Mouse (Mus musculus): ENCODE results near the gene Sept10.

The Sept10 gene

DNA sequence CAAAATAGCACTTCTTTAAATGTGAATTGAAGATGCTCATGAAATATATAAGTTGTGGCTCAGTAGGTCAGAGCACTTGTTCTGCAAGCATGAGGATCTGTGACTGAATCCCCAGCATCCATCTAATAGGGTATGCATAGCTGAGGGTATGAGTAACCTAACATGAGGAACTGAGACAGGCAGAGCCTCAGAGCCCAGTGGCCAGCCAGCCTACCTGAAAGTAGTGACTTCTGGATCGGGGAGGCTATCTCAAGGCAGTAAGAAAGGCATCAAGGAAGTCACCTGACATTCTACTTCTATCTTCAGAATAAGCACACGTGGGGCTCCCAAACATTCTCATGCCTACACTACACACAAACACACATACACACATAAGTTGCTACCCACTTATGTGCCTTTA, 3.5 kb upstream of the Sept10 start:
- no peak for DNase-seq (ENCODE audit: low spot score in 2 of 2)

DNA sequence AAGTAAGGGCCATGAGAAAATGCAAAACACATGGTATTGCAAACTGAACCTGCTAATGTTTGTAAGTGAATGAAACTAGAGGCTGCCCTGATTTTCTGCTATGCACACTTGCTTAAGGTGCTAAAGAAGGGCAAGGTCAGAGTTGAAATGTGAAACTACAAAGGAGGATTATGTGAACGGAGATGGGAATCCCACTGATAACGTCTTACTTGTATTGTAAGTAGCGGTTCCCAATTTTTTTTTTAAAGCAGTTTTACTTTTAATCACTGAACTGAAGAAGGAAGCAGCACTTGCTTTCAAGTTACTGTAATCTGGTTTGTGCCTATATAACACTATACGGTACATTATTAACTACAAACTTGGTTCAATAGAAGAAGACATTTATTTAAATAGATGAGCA, 2.2 kb upstream of the Sept10 start:
- DNase-seq (ENCODE audit: low spot score in 2 of 2): no peak

DNA sequence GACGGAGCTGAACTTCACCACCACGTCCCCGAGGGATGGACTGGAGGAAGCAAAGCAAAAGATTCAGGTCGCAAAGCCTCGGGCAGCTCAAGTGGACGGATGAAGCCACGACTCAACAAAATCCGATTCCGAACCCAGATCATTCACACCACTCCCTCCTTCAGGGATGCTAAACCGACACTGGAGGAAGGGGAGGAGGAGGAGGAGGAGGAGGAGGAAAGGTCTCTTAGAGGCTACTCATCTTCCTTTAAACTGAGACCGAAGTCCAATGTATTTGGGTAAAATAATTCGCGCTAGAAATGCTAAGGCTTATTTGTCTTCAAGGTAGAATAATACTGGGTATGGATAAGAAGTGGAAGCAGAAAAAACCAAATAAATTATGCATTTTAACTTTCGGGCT, 1.7 kb upstream of the Sept10 start:
- DNase-seq (ENCODE audit: low spot score in 2 of 2): no peak

DNA sequence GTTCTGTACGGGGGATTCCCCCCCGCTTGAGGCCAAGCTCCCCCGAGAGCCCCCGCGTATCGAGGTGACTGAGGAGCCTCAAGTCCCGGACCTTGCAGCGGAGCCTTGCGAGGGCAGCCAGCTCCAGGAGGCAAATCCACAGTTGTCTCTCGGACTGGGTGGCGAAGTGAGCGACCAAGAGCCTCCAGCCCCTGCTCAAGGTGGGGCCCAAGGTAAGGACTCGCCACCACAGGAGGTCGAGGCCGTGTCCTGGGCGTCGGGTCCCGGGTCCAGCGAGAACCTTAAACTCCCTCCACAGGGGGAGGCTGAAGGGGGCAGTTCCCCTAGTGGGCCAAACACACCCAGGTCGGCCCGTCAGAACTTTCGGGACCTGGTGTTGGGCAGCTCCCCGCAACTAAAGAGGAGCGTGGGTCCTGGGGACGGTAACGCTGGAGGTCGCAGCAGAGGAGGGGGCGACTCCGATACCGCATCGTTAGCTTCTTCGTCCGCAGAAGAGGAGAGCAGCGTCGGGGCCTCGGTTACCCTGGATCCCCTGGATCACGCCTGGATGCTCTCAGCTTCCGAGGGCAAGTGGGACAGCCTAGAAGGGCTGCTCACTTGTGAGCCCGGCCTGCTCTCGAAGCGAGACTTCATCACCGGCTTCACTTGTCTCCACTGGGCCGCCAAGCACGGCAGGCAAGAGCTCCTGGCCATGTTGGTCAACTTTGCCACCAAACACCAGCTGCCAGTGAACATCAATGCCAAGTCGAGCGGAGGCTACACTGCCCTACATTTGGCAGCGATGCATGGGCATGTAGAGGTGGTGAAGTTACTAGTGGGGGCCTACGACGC, 839 bp upstream of the Sept10 start:
- DNase-seq (ENCODE audit: low spot score in 2 of 2): peak; percentile 14 to 29

DNA sequence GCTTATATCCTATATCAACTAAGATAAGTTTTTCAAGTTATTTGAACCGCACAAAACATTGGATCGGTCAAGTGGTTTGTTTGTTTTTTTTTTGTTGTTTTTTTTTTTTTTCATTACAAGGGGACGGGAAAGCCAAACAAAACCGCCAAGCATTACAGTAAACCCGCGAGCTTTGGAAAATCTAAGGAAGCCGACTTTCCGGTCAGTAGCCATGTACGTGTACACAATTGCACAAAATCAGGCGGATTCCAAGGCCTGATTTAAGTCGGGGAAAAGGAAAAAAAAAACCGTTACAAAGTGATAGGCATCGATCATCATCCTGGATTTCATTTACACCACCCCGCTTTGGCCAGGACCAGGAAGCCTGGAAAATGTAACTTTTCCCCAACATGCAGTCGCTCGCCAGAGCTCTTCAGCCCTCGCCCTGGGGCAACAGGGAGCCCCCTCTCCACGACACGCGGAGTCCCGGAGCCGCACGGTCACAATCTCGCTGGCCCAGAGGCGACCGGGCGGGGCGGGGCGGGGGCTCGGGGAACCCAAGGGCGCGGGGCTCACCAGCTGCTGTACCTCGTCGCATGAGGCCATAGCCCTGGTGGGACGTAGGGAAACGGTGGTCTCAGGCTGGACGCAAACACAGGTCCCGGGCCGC, 699 bp downstream of the Sept10 start:
- no peak for DNase-seq (ENCODE audit: low spot score in 2 of 2)

DNA sequence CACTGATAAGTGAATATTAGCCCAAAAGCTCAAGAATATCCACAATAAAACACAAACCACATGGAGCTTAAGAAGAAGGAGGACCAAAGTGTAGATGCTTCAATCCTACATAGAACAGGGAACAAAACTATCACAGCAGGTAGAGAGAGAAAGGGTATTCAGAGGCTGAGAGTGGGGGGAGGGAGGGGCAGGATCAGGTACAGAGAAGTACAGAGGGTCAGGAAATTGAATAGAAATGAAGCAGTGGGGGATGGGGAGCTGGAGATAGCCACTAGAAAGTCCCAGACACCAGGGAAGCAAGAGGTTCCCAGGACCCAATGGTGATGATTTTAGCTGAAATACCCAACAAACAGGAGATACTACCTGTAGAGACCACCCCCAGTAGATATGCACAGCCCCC, 21.6 kb downstream of the Sept10 start:
- no peak for DNase-seq (ENCODE audit: low spot score in 2 of 2)

DNA sequence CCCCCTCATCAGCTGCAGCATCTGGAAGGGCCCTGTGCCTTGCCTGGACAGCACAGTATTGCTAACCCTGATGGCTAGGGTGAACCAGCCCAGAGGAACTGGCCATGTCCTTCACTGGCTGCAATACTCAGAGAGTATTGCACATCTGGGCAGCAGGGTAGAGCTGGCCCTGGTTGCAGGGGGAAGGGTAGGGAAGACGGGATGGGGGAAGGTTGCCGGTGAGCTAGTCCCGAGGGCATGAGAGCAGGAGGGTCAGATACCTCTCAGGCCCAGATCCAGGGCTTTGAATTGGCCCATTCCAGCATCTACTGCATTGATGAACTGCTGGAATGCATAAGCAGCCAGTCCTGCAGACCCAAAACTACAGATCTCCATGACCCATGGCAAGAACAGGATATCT, 24.9 kb downstream of the Sept10 start:
- no peak for DNase-seq (ENCODE audit: low spot score in 2 of 2)

DNA sequence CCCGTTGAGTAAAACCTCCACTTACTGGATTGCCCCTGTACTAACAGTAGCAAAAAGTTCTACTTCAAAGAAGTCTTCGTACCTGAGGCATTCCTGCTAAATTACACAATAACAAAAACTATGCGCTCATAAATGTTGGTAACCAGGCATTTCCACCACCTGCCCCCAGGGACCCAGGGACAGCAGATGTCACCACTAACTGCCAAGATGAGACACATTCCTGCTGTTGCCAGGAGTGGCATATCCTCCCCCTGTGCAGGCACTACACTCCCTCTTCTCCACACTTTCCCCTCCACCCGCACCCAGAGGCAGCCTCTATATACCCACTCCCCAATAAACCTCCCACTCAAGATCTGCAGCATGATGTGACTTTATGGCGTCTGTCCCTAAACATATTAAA, 26.8 kb downstream of the Sept10 start:
- DNase-seq (ENCODE audit: low spot score in 2 of 2): no peak

DNA sequence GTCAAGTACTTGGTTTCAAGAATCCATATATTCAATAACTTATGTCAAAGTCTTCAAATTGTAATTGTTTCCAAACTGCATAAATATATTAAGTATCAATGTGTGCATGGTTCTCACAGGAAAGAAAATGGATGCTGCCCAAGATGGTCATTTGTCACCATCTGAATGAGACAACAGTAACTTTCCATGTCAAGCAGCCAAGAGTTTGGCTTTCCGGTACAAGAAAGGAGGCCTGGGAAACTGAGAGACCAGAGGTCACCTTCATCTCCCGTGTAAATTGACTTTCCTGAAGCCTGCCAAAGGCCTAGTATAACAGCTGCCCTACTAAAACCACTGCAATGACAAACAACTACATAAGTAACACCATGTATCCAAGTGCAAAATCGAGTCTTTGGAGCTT, 39.3 kb downstream of the Sept10 start:
- DNase-seq (ENCODE audit: low spot score in 2 of 2): no peak

DNA sequence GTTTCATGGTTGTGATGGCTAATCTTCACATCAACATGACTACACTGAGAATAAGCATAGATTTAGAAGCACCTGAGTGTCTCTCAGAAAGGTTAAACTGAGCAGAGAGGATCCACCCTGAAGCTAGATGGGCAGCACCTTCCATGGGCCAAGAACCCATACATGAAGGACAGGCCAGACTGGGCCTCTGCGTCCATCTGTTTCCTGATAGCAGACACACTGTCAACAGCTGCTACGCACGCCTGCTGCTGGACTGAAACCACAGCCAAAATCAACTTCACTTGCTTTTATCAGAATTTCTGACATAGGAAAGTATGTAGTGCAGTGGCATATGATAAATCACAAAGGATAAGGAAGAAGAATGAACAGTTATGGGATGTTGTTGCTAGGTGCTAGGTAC, 42.0 kb downstream of the Sept10 start:
- no peak for DNase-seq (ENCODE audit: low spot score in 2 of 2)

DNA sequence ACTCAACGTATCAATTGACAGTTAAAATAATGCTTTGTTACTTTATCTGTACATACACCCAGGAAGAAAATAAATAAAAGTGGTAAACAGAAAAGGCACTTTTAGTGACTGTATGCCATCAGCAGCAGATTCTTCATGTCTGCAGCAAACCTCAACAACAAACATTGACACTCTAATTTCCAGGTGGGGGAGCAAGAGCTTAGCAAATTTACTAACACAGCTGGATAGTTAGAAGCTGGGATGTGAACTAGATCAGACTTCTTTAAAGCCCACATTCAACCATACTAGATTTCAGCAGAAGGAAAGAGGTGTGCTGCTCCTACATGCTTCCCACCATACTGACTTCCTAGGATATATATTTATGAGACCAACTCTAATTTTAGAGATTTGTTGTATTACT, 49.1 kb downstream of the Sept10 start:
- no peak for DNase-seq (ENCODE audit: low spot score in 2 of 2)

DNA sequence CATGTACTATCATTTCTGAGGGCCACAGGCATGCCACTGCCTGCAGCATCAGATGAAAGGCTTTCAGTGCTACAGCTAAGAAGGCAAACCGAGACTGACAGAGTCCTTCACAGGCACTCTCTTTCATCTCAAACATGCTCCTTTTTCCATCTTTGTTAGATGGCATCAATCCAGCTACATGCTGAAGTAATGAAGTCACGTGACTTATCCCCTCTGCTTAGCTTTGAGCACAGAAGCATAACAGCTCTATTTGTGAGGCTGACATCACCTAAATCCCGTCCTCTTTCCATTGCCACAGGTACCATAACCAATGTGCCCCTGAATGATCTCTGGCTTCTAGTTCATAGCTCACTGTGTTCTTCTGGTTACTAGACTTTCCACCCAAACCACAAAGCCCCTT, 50.6 kb downstream of the Sept10 start:
- DNase-seq (ENCODE audit: low spot score in 2 of 2): no peak

DNA sequence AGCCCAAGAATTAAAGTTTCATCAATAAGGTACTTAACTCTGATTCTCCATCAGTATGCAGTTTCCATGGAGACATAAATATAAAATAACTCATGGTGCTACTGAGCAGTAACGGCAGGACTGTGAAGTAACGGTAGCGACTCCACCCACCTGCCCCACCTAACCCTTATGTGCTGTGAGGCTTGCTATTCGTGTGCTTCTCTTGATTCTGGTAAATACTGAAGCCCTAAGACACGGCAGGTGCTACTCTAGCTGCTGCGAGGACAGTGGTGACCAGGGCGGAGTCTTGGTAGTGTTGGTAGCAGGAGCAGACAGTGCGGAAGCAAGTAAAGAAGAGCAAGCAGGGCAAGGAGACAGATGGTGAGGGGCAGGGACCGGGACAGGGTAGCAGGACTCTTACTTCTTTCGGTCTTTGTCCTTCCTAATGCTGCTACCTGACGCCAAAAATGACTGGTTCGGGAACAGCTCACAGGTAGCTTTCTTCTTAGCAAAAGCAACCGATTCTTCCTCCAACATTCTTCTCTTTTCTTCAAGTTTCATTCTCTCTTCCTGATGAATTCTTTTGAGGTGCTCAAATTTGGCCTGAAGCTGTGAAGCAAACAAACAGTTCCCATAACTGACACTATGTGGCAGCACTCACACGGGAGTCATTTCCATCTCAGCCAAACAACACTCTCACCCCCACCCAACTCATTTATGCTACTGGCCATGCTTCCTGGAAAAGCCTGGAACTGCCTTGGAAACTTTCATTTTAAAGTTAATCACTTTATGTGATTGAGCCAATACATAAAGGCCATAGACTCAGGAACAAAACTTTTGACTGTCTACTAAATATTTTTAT, 55.3 kb downstream of the Sept10 start:
- DNase-seq (ENCODE audit: low spot score in 2 of 2): peak in 1 of 2 experiments; percentile 54

DNA sequence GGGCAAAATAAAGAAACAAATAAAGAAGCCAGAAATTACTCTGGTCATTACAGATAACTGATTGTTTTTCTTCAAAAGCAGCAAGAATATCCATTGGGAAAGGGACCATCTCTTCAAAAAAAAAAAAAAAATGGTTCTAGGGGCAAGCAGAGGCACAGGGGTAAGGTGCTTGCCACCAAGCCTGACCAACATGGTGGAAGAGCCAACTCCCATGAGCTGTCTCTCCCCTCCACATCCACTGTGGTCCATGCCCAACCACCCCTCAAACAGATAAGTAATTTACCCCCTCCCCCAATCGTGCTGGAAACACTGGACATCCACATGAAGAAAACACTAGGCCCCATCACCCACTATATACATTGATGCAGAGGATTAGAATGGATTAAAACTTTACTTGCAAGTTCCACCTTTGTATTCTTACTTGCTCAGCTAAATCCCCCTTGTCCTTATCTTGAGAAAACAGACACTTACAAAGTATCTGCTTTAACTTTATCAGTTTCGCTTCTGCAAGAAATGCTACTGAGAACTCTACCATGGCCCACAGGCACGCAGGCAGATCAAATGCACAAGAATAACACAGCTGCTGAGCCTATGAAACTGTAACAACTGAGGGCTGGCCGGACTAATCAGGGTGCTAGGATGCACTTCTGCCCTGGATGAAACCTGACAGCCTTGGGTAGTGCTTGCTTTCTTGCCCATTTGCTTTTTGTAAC, 59.3 kb downstream of the Sept10 start:
- DNase-seq (ENCODE audit: low spot score in 2 of 2): no peak

DNA sequence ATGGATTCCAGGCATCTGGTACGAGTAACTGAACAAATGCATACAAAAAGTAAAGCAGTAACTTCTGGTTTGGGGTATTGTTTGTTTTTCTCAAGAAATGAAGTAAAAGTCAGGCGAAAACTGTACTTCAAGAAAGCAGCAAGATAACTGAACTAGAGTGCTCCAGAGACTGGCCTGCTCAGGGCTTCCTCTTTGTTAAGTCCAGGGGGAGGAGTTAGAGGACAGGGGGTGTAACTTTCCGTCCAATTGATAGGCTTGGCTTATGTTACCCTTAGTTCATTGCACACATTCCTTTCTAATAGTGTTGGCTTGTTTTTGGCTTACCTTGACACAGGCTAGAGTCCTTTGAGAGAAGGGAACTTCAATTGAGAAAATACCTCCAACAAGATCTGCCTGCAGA, 63.0 kb downstream of the Sept10 start:
- no peak for DNase-seq (ENCODE audit: low spot score in 2 of 2)

DNA sequence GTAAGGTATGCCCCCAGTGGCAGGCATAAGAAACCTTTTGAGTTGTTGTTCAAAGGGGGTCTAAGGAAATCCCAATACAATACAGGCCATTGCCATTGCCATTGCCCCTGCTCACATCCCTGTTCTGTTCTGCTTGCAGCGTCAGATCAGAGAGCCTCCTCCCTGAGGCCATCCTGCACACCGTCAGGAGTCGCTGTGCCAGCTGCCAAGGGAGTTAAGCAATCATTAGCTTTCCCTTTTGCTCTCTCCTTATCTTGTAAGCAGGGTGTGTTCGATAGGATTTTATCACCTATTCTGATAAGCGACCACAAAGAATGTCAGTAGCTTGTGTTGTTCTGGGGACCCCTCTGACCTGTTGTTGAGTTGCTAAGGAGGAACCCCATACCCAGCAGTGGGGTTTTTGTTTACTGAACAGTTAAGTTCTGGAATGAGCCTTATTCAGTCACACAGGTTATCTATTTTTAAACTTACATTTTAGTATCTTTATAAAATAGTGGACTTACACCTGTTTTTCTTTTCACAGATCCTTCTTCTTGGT, 69.0 kb downstream of the Sept10 start:
- DNase-seq (ENCODE audit: low spot score in 2 of 2): no peak

DNA sequence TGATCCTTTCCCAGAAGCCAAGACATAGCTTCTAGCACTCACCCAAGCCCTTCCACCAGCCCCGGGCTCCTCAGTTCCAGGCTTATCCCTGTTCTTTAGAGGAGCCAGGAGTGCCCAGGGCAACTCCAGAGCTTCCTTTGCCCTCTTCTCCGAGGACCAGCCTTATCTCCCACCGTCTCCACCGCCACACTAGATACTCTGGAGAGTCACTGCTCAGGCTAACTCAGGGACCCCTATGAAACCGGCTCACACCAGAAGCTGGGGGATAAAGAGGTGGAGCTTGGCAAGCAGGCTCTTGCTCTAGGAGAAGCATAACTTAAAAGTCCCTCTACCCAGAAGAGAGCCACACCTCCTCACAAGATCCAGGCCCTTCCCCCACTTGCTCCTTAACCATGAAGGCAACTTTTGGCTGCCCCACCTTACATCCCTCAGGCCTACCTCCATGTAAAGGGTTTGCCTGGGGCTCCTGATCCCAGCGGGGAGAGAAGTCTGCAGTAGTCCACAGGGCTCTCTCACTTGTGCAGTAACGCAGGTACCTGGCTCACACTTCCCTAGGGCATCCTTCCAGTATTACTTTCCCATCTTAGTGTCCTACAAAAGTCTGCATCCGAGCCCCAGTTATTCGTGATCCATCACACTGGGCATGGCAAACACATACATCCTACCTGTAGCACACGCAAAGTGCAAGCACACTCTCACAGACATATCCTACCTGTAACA, 70.5 kb downstream of the Sept10 start:
- no peak for DNase-seq (ENCODE audit: low spot score in 2 of 2)

DNA sequence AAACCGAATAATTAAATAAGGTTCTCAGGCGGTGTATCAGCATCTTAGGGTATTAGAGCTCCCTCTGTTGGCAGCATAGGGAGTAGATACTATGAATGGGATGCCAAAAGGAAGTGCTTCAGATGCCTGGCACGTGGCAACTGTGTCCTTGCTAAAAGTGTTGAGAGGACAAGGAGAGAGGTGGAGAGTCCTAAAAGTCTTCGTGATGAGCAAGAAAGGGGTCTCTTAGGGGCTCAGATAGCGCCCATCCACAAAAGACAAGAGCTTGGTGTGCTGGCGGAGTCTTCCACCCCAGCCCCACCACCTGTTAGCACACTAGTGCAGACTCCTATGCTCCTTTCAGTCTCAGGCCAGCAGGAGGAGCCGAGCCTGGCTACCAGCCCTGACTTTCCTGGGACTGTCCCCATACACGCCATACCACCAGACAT, 71.7 kb downstream of the Sept10 start:
- DNase-seq (ENCODE audit: low spot score in 2 of 2): peak in 1 of 2 experiments; percentile 28

DNA sequence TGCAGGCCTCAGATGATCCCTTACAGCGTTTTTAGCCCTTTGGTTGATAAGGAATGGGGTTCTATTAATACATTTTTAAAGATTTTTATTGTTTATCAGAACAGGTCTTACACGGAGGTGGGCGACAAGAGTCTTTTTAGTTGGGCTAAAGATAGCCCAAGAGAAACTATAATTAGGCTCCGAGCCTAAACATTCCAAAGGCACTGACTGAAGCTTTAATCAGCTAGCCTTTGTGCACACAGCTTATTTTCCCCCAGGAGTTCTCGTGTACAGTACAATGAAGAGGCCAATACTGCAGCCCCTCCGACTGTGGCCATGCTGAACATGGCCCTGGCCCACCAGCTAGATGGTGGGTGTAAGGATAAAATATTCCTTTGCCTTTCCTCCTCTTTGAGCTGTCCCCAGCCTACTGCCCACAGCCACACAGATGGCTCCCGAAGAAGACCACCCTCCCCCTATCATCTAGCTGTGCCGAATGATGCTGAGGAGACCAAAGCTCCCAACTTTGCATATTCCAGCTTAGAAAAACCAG, 88.1 kb downstream of the Sept10 start:
- no peak for DNase-seq (ENCODE audit: low spot score in 2 of 2)

DNA sequence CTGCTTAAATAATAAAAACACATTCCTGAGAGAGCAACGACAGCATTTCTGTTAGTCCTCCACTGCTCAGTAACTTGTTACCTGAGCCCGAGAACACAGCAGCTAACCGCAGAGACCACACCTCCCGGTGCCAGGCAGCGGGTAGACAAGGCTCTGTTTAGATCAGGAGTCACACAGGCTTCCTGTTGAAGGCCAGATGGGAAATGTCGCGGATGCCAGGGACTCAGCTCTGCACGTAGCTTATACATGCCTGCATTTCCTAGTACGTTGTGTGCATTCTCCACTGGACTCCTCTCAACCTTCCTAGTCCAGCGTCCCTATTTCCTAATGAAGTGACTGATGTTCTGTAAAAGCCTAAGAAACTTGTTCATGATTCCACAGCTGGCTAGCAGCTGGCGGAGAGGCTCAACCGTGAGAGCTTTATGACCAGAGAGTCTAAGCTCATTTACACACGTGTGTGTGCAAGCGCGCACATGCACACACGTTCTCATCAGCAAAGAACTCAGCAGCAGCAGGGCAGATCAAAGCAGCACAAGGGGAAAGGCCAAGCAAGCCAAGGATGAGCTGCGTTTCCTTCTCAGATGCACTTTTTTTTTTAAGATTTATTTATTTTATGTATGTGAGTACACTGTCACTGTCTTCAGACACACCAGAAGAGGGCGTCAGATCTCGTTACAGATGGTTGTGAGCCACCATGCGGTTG, 89.6 kb downstream of the Sept10 start:
- no peak for DNase-seq (ENCODE audit: low spot score in 2 of 2)
